Mouse (Mus musculus) testis, adult 2 months (tissue): Measurements from ENCODE around the gene Rnf214. TPM values are rescaled to one million over a fixed set of nuclear protein-coding genes. Genes with fewer than 3 reads are reported as not detected.
A peak's percentile ranks its signal among the peaks of the same experiment; 100 is the strongest.

Experiments
- H3K27ac ChIP-seq: fragments of 200-500 bp; 2 replicates; pipeline ENCODE4 v1.5.1; 2012; ENCODE audit warnings: low read depth, low read length; ENCODE audit not compliant: control insufficient read depth, insufficient read depth
- H3K27me3 ChIP-seq: fragments of 200-500 bp; 2 replicates; pipeline ENCODE4 v1.6.1; 2012; ENCODE audit warnings: mild to moderate bottlenecking, low read length, moderate library complexity; ENCODE audit not compliant: control insufficient read depth, insufficient read depth
- H3K36me3 ChIP-seq: fragments of 200-500 bp; 2 replicates; pipeline ENCODE4 v1.6.1; 2012; ENCODE audit warnings: mild to moderate bottlenecking, low read length; ENCODE audit not compliant: control insufficient read depth, insufficient read depth
- H3K4me1 ChIP-seq: fragments of 200-500 bp; 2 replicates; pipeline ENCODE4 v1.6.1; 2012; ENCODE audit warnings: low read length; ENCODE audit not compliant: control insufficient read depth, insufficient read depth
- H3K4me3 ChIP-seq: fragments of 200-500 bp; 2 replicates; pipeline ENCODE4 v1.5.1; 2012; ENCODE audit warnings: low read depth, mild to moderate bottlenecking, low read length, moderate library complexity, mixed read lengths; ENCODE audit not compliant: control insufficient read depth
- CTCF ChIP-seq: fragments of 200-500 bp; IDR thresholded peaks from 2 replicates; pipeline ENCODE4 v1.5.1; 2012; ENCODE audit warnings: low read depth, mild to moderate bottlenecking, inconsistent platforms, low read length, moderate library complexity; ENCODE audit not compliant: control insufficient read depth, insufficient read depth, insufficient replicate concordance
- POLR2A ChIP-seq: fragments of 200-500 bp; IDR thresholded peaks from 2 replicates; pipeline ENCODE4 v1.6.1; 2012; ENCODE audit warnings: low read depth, mild to moderate bottlenecking, inconsistent platforms, low read length, moderate library complexity; ENCODE audit not compliant: control insufficient read depth
- polyA plus RNA-seq: library from polyadenylated mRNA; depleted of rRNA; stranded (reverse); fragments of >200 nt; gene quantifications from 2 replicates; pipeline ENCODE4 v1.2.3, GENCODE M21; 2012; rRNA removed

Gene Rnf214
- polyA plus RNA-seq, result 22.3 and 22.7 TPM in 2 replicates

DNA sequence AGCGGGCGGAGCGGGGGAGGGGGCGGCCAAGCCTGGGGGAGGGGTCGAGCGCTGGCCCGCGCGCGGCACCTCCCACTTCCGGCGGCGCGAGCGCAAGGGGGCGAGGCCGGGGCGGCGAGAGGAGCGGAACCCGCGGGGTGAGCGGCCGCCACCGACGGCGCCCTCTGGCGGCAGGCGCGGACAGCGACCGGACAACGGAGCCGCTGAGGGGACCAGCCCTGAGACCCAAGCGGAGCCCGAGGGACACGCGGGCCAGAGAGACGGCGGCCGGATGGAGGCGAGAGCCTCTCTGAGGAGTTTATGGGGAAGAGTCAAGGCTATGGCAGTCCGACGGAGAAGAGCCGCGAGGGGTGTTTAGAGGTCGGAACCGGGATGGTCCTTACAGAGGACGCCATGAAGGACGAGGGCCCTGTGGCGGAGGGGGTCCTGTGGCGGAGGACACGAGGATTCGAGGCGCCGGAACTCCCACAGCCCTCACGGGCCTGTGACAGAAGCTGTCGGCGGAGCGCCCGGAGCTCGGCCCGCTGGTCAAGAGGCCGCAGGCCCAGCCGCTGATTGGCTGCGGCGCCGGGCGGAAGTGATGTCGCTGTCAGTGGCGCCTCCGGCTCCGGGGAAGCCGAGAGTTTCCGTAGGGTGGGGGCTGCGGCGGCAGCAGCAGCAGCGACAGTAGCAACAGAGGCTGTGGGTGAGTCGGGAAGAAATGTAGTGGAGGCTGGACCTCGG is at the start of gene Rnf214, which contains the start of gene Pcsk7:
Rnf214 (minus strand) TSS at position 557 of the 723 bp plus-strand sequence.
Pcsk7 (plus strand) TSS at position 143 of the 723 bp plus-strand sequence.
- Histone ChIP-seq H3K27ac (peak within 1 kb of the TSS; percentile 100), H3K4me1 (peaks cover 4% of the 10 kb centered on the region), H3K36me3 (peaks cover 8% of the 10 kb centered on the region), H3K4me3 (peak within 1 kb of the TSS; percentile 100), H3K27me3 (no peaks in the 10 kb centered on the region)
- TF ChIP-seq CTCF (peak; percentile 84), POLR2A (peak; percentile 65; the same call in 1 of the 2 replicates)

DNA sequence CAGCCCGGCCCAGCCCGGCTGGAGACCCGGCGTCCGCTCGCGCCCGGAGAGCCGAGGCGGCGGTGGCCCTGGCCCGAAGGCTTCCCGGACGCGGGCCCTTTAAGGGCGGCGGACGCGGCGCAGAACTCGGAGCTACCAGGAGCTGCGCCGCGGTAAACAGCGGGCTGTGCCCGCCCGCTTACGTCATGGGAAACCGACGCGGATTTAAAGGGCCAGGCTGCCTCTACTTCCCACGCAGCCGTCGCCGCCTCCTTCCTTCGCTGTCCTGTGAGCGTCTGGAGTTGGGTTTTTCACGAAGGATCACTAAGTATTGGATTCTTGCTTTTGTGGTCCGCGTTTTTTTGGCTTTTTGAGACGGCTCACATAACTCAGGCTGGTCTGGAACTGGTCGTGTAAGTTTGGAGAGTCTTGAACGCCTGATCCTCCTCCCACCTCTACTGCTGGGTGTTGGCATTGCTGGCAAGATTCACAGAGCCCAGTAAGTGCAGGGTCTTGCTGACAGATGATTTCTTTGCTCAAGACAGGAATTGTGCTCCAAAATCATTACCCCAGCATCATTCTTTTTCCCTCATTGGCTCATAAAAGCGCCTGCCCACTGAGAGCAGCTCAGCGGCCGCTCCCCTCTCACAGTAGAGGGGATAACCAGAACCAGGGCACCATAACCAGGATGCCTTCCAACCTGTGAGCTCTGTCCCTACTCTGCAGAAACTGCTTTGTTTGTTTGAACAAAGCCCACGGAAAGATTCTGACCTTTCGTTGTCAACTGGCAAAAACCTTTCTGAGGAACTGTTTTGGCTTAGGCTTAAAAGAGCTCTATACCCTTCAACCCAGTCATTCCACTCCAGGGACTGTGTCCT is 48.6 kb upstream of the Rnf214 start, which contains the start of gene Sidt2:
Sidt2 (minus strand) TSS at position 152 of the 857 bp plus-strand sequence.
- Histone ChIP-seq H3K36me3 (peaks cover 2% of the 10 kb centered on the region; the same call in 1 of the 2 replicates), H3K4me3 (peak within 1 kb of the TSS; percentile 89), H3K27me3 (no peaks in the 10 kb centered on the region), H3K4me1 (peaks cover 3% of the 10 kb centered on the region), H3K27ac (peak within 1 kb of the TSS; percentile 94)
- TF ChIP-seq POLR2A (peak; percentile 64; the same call in 1 of the 2 replicates), CTCF (no peak)

GRCm38 (mm10) chr9:45954294-45955106 is 47.8 kb upstream of the Rnf214 start:
- TF ChIP-seq POLR2A (no peak; the same call in 1 of the 2 replicates), CTCF (no peak)
- H3K36me3 ChIP-seq, result peaks cover 2% of the 10 kb centered on the region; the same call in 1 of the 2 replicates
- peaks cover 3% of the 10 kb centered on the region for H3K4me1 ChIP-seq
- peak overlapping the region; percentile 94 for H3K27ac ChIP-seq
- no peaks in the 10 kb centered on the region for H3K27me3 ChIP-seq
- H3K4me3 ChIP-seq, result peak overlapping the region; percentile 89

GRCm38 (mm10) chr9:45953511-45954293 is 47.0 kb upstream of the Rnf214 start:
- H3K27ac ChIP-seq, result peak overlapping the region; percentile 94
- peaks cover 3% of the 10 kb centered on the region for H3K4me1 ChIP-seq
- peaks cover 2% of the 10 kb centered on the region; the same call in 1 of the 2 replicates for H3K36me3 ChIP-seq
- no peaks in the 10 kb centered on the region for H3K27me3 ChIP-seq
- peak overlapping the region; percentile 89 for H3K4me3 ChIP-seq
- TF ChIP-seq CTCF (no peak), POLR2A (no peak)

DNA sequence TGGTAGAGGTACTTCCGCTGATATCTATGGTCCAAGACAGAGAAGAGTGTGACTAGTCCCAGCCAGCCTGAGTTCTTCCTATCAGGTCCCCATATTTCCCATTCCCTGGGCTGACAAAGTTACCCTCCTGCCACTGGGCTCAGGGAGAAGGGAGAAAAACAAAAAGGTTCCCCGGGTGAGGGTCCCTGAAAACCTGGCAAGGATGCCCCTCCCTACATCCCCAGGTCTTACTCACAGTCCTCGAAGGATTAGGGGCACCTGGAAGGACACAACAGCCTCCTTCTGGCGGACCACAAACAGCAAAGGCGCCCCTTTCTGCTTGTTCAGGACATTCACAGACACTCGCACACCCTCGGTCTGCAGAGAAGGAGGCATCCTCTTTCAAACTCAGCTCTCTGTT is 46.2 kb upstream of the Rnf214 start:
- Histone ChIP-seq H3K36me3 (peaks cover 2% of the 10 kb centered on the region; the same call in 1 of the 2 replicates), H3K27me3 (no peaks in the 10 kb centered on the region), H3K4me1 (peaks cover 3% of the 10 kb centered on the region), H3K4me3 (no peak overlapping the region; the same call in 1 of the 2 replicates), H3K27ac (no peak overlapping the region)
- TF ChIP-seq CTCF, result no peak
- TF ChIP-seq POLR2A, result no peak

- no peak for TF ChIP-seq POLR2A
- no peak for TF ChIP-seq CTCF
- no peak overlapping the region for H3K4me3 ChIP-seq
- H3K36me3 ChIP-seq, result peaks cover 2% of the 10 kb centered on the region; the same call in 1 of the 2 replicates
- no peak overlapping the region for H3K27ac ChIP-seq
- H3K4me1 ChIP-seq, result peaks cover 3% of the 10 kb centered on the region
- H3K27me3 ChIP-seq, result no peaks in the 10 kb centered on the region
Measured at GRCm38 (mm10) chr9:45952057-45952456, 45.3 kb upstream of the Rnf214 start.
